Mouse (Mus musculus): Measurements from ENCODE around the gene Cops3. TPM values are rescaled to one million over a fixed set of nuclear protein-coding genes. Genes with fewer than 3 reads are reported as not detected.

Gene Cops3
- 100 to 1,000 TPM in 1 of 2 experiments, 10 to 100 TPM in 1; 76.1 to 113 TPM for polyA plus RNA-seq (2017; shearing (Covaris generic))

GRCm38 (mm10) chr11:59839459-59840126 is at the start of gene Cops3:
Gene Cops3 (minus strand): TSS chr11:59839838.

GRCm38 (mm10) chr11:59839008-59839458 is 605 bp downstream of the Cops3 start, which contains the start of gene Nt5m:
Gene Nt5m (plus strand): TSS chr11:59839447.

GRCm38 (mm10) chr11:59809670-59810474 is 29.8 kb downstream of the Cops3 start, which contains the start of gene Flcn:
Gene Flcn (minus strand): TSS chr11:59810016.

GRCm38 (mm10) chr11:59787199-59787781 is 52.3 kb downstream of the Cops3 start, which contains the start of gene Pld6:
Gene Pld6 (minus strand): TSS chr11:59787645.

Other genes starting within 250 kb of the Cops3 start
- not detected for gene Olfr223, start 246.5 kb downstream of the Cops3 start, polyA plus RNA-seq (2017; shearing (Covaris generic))
- gene Mprip, start 178.5 kb downstream of the Cops3 start, polyA plus RNA-seq (2017; shearing (Covaris generic)), result 10 to 100 TPM; 30.0 to 58.6 TPM
- gene Pld6, start 52.2 kb downstream of the Cops3 start, polyA plus RNA-seq (2017; shearing (Covaris generic)), result not detected
- 10 to 100 TPM; 38.9 to 51.5 TPM for gene Flcn, start 29.8 kb downstream of the Cops3 start, polyA plus RNA-seq (2017; shearing (Covaris generic))
- gene Nt5m, start 391 bp downstream of the Cops3 start, polyA plus RNA-seq (2017; shearing (Covaris generic)), result 10 to 100 TPM; 17.9 to 18.9 TPM
- 10 to 100 TPM; 17.0 to 17.4 TPM for gene Med9, start 108.4 kb upstream of the Cops3 start, polyA plus RNA-seq (2017; shearing (Covaris generic))
- under 1 TPM; 0.21 to 0.36 TPM for gene Rasd1, start 125.1 kb upstream of the Cops3 start, polyA plus RNA-seq (2017; shearing (Covaris generic))
- 1 to 10 TPM in 1 of 2 experiments, under 1 TPM in 1; 0.60 to 1.9 TPM for gene Pemt, start 206.7 kb upstream of the Cops3 start, polyA plus RNA-seq (2017; shearing (Covaris generic))